Mouse (Mus musculus): ENCODE results near the gene Wwc2. TPM values are rescaled to one million over a fixed set of nuclear protein-coding genes. Genes with fewer than 3 reads are reported as not detected.

Wwc2 gene
- polyA plus RNA-seq, 1 experiment: 18.6 TPM

GRCm38 (mm10) chr8:47791986-47792385, 198.7 kb downstream of the Wwc2 start:
- Histone ChIP-seq H3K27me3 (ENCODE audit: control insufficient read depth, insufficient read depth, low read length) (no peaks in the 10 kb centered on the region), H3K27ac (ENCODE audit: control insufficient read depth, insufficient read depth, low read depth, low read length) (no peak overlapping the region), H3K4me1 (ENCODE audit: control insufficient read depth, insufficient read depth, low read length) (peaks cover 2% of the 10 kb centered on the region), H3K36me3 (ENCODE audit: control insufficient read depth, insufficient read depth, low read length) (no peaks in the 10 kb centered on the region), H3K4me3 (ENCODE audit: control insufficient read depth, low read depth, low read length) (no peak overlapping the region)
- TF ChIP-seq POLR2A (IDR thresholded peaks at IDR 0.05; ENCODE audit: control insufficient read depth, low read depth, low read length) (no peak), CTCF (IDR thresholded peaks at IDR 0.05; ENCODE audit: control insufficient read depth, insufficient read depth, insufficient replicate concordance, low read depth, low read length) (no peak)

DNA sequence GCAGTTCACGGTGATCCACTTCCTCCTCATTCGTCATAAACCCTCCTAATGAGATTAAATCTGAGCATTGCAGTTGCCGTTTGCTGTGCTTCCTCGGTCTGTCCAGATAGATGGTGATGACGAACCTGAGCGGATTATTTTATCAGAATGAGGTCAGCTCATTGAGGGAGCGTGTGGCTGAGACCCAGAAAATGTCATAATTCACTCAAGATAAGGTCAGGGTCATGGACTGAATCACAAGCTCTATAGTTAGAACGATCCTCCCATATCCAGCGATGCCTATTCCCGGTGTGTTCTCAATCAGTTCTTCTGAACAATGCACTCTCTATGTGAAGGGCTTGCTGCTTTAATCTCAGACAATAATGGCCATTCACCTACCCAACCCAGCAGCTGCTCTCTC, 203.0 kb downstream of the Wwc2 start:
- TF ChIP-seq POLR2A (IDR thresholded peaks at IDR 0.05; ENCODE audit: control insufficient read depth, low read depth, low read length): no peak
- TF ChIP-seq CTCF (IDR thresholded peaks at IDR 0.05; ENCODE audit: control insufficient read depth, insufficient read depth, insufficient replicate concordance, low read depth, low read length): no peak
- Histone ChIP-seq H3K4me1 (ENCODE audit: control insufficient read depth, insufficient read depth, low read length) (peaks cover 11% of the 10 kb centered on the region), H3K4me3 (ENCODE audit: control insufficient read depth, low read depth, low read length) (no peak overlapping the region), H3K36me3 (ENCODE audit: control insufficient read depth, insufficient read depth, low read length) (no peaks in the 10 kb centered on the region), H3K27me3 (ENCODE audit: control insufficient read depth, insufficient read depth, low read length) (no peaks in the 10 kb centered on the region), H3K27ac (ENCODE audit: control insufficient read depth, insufficient read depth, low read depth, low read length) (peak overlapping the region; percentile 66; the same call in 1 of the 2 replicates)

DNA sequence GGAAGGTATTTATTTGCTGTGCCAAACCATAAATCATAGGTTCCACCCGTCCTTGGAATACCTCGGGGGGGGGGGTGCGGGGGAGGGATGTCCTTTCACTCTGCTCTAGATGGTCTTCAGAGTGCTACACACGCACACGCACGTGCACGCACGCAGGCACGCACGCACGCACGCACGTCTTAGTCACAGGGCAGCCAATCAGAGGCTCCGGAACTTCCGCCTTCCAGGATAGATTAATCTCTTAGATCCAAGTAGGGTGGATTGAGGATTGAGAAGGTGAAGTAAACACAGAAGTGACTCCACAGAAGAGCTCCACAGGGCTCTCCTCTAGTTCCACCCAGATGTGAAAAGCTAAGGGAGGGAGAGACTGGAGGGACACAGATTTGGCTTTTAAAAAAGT, 204.4 kb downstream of the Wwc2 start:
- H3K4me3 ChIP-seq (ENCODE audit: control insufficient read depth, low read depth, low read length): no peak overlapping the region; the same call in 1 of the 2 replicates
- no peaks in the 10 kb centered on the region for H3K27me3 ChIP-seq (ENCODE audit: control insufficient read depth, insufficient read depth, low read length)
- TF ChIP-seq POLR2A (IDR thresholded peaks at IDR 0.05; ENCODE audit: control insufficient read depth, low read depth, low read length): no peak
- H3K36me3 ChIP-seq (ENCODE audit: control insufficient read depth, insufficient read depth, low read length): no peaks in the 10 kb centered on the region
- H3K4me1 ChIP-seq (ENCODE audit: control insufficient read depth, insufficient read depth, low read length): peaks cover 11% of the 10 kb centered on the region
- H3K27ac ChIP-seq (ENCODE audit: control insufficient read depth, insufficient read depth, low read depth, low read length): peak overlapping the region; percentile 16; the same call in 1 of the 2 replicates

DNA sequence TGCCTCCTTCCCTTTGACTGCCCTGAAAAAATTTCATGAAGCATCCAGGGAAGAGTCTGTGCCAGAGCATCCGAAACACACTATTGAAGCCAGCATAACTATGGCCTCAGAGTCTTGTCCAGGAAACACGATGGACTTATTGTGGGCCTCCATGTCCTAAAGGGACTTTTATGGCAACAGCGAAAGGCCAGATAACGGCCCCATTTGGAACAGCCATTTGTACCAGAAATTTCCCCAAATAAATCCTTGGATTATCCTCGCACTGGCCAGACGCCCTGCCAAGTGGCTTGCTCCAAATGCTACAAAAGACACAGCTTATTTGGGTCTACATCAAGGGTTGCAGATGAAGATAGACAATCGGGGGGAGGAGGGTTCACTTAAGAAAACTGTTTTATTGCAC, 206.3 kb downstream of the Wwc2 start:
- no peaks in the 10 kb centered on the region for H3K36me3 ChIP-seq (ENCODE audit: control insufficient read depth, insufficient read depth, low read length)
- H3K27ac ChIP-seq (ENCODE audit: control insufficient read depth, insufficient read depth, low read depth, low read length): peak overlapping the region; percentile 45
- no peaks in the 10 kb centered on the region for H3K27me3 ChIP-seq (ENCODE audit: control insufficient read depth, insufficient read depth, low read length)
- H3K4me1 ChIP-seq (ENCODE audit: control insufficient read depth, insufficient read depth, low read length): peaks cover 11% of the 10 kb centered on the region
- TF ChIP-seq CTCF (IDR thresholded peaks at IDR 0.05; ENCODE audit: control insufficient read depth, insufficient read depth, insufficient replicate concordance, low read depth, low read length) (no peak), POLR2A (IDR thresholded peaks at IDR 0.05; ENCODE audit: control insufficient read depth, low read depth, low read length) (no peak)
- no peak overlapping the region for H3K4me3 ChIP-seq (ENCODE audit: control insufficient read depth, low read depth, low read length)

DNA sequence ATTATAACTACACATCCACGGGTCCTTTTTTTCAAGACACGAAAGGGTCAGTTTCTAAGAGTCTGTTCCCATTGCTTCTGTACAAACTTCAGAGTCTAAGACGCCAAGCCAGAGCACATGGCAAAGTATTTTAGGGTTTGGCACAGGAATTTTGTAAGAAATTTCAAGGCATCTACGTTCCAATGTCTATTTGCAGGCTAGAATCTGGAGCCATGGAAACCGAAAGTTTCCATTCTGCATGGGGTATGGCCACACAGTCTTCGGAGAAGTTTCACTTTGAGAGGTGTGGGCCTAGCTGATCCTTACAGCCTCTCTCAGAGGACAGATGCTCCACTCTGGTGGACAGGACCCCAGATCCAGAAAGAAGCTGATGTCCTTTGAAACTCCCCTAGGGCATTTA, 206.8 kb downstream of the Wwc2 start:
- no peaks in the 10 kb centered on the region for H3K36me3 ChIP-seq (ENCODE audit: control insufficient read depth, insufficient read depth, low read length)
- H3K4me1 ChIP-seq (ENCODE audit: control insufficient read depth, insufficient read depth, low read length): peaks cover 10% of the 10 kb centered on the region
- no peak for TF ChIP-seq CTCF (IDR thresholded peaks at IDR 0.05; ENCODE audit: control insufficient read depth, insufficient read depth, insufficient replicate concordance, low read depth, low read length)
- no peak for TF ChIP-seq POLR2A (IDR thresholded peaks at IDR 0.05; ENCODE audit: control insufficient read depth, low read depth, low read length)
- H3K27ac ChIP-seq (ENCODE audit: control insufficient read depth, insufficient read depth, low read depth, low read length): peak overlapping the region; percentile 45
- no peak overlapping the region for H3K4me3 ChIP-seq (ENCODE audit: control insufficient read depth, low read depth, low read length)
- no peaks in the 10 kb centered on the region for H3K27me3 ChIP-seq (ENCODE audit: control insufficient read depth, insufficient read depth, low read length)

- Histone ChIP-seq H3K27me3 (ENCODE audit: control insufficient read depth, insufficient read depth, low read length) (no peaks in the 10 kb centered on the region), H3K36me3 (ENCODE audit: control insufficient read depth, insufficient read depth, low read length) (no peaks in the 10 kb centered on the region), H3K4me1 (ENCODE audit: control insufficient read depth, insufficient read depth, low read length) (peaks cover 14% of the 10 kb centered on the region), H3K27ac (ENCODE audit: control insufficient read depth, insufficient read depth, low read depth, low read length) (no peak overlapping the region), H3K4me3 (ENCODE audit: control insufficient read depth, low read depth, low read length) (no peak overlapping the region)
- TF ChIP-seq POLR2A (IDR thresholded peaks at IDR 0.05; ENCODE audit: control insufficient read depth, low read depth, low read length): no peak
- no peak for TF ChIP-seq CTCF (IDR thresholded peaks at IDR 0.05; ENCODE audit: control insufficient read depth, insufficient read depth, insufficient replicate concordance, low read depth, low read length)
Measured at GRCm38 (mm10) chr8:47783544-47783943, 207.2 kb downstream of the Wwc2 start.

DNA sequence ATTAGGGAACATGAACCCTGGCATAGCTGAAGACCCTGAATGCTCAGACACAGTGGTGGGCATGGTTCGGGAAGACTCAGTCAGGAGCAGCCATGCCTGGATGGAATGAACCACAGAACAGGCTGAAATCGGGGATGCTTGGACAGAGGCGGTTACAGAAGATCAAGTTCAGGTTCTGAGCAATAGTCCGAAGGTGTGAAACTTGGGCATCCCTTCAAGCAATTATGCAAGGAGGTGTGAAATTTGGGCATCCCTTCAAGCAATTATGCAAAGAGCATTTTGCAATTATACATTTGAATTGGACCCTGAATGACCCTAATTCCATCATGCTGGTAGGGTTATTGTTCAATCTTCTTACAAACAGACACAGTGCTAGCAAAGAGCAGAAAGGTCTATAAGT, 208.8 kb downstream of the Wwc2 start:
- Histone ChIP-seq H3K27me3 (ENCODE audit: control insufficient read depth, insufficient read depth, low read length) (no peaks in the 10 kb centered on the region), H3K4me1 (ENCODE audit: control insufficient read depth, insufficient read depth, low read length) (peaks cover 19% of the 10 kb centered on the region), H3K4me3 (ENCODE audit: control insufficient read depth, low read depth, low read length) (no peak overlapping the region), H3K36me3 (ENCODE audit: control insufficient read depth, insufficient read depth, low read length) (no peaks in the 10 kb centered on the region), H3K27ac (ENCODE audit: control insufficient read depth, insufficient read depth, low read depth, low read length) (no peak overlapping the region)
- TF ChIP-seq POLR2A (IDR thresholded peaks at IDR 0.05; ENCODE audit: control insufficient read depth, low read depth, low read length): no peak
- TF ChIP-seq CTCF (IDR thresholded peaks at IDR 0.05; ENCODE audit: control insufficient read depth, insufficient read depth, insufficient replicate concordance, low read depth, low read length): no peak

GRCm38 (mm10) chr8:47779589-47779988, 211.1 kb downstream of the Wwc2 start:
- H3K4me3 ChIP-seq (ENCODE audit: control insufficient read depth, low read depth, low read length): no peak overlapping the region
- H3K36me3 ChIP-seq (ENCODE audit: control insufficient read depth, insufficient read depth, low read length): no peaks in the 10 kb centered on the region
- peaks cover 10% of the 10 kb centered on the region for H3K4me1 ChIP-seq (ENCODE audit: control insufficient read depth, insufficient read depth, low read length)
- no peaks in the 10 kb centered on the region for H3K27me3 ChIP-seq (ENCODE audit: control insufficient read depth, insufficient read depth, low read length)
- no peak for TF ChIP-seq POLR2A (IDR thresholded peaks at IDR 0.05; ENCODE audit: control insufficient read depth, low read depth, low read length)
- no peak for TF ChIP-seq CTCF (IDR thresholded peaks at IDR 0.05; ENCODE audit: control insufficient read depth, insufficient read depth, insufficient replicate concordance, low read depth, low read length)
- H3K27ac ChIP-seq (ENCODE audit: control insufficient read depth, insufficient read depth, low read depth, low read length): no peak overlapping the region
